Mouse (Mus musculus): Measurements from ENCODE around the gene Il34.

- TF ChIP-seq POLR2A (IDR thresholded peaks at IDR 0.05; ENCODE audit: control insufficient read depth, low read depth, low read length) (no peak), CTCF (IDR thresholded peaks at IDR 0.05; ENCODE audit: control insufficient read depth, insufficient read depth, insufficient replicate concordance, low read depth, low read length) (peak; percentile 5; the same call in 1 of the 2 replicates)
Observed at GRCm38 (mm10) chr8:110745162-110745561, 60.6 kb downstream of the Il34 start.
